Mouse (Mus musculus): ENCODE results near the gene Nfyc. TPM values are rescaled to one million over a fixed set of nuclear protein-coding genes. Genes with fewer than 3 reads are reported as not detected.

Nfyc gene
- polyA plus RNA-seq, 2 experiments: 50.6 to 53.3 TPM

DNA sequence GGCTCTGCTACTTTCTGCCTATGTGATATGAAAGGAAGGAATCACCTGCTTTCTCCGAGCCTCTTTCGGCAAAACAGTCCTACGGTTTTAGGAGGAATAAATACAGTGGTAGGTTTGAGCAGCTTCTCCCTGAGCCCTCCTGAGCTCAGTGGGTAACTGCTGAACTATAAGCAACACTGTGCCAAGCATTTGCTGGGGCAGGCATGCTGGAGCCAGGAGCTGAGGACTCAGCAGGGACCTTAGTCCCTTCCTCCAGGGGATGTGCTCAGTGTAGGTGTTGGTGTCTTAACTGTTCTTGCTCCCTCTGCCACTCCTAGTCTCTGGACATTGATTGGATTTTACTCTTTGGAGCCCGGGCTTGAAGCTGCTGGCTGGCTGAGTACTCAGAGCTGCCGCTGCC lies 25.0 kb upstream of the Nfyc start:
- H3K9ac ChIP-seq (replicated peaks): no peak overlapping the region
- TF ChIP-seq EP300 (IDR thresholded peaks at IDR 0.05; ENCODE audit: low read depth) (no peak), CTCF (IDR thresholded peaks at IDR 0.05; ENCODE audit: low read depth) (no peak)
- DNase-seq (ENCODE audit: low read depth in 3 of 3, low spot score in 3 of 3) (no peak), ATAC-seq (ENCODE audit: insufficient read depth) (no peak)
- H3K27ac ChIP-seq: no peak overlapping the region
- H3K4me1 ChIP-seq (replicated peaks; ENCODE audit: control insufficient read depth in 2 of 2, insufficient read depth in 2 of 2, low read length in 1 of 2): no peaks in the 10 kb centered on the region
- H3K9me3 ChIP-seq (ENCODE audit: control insufficient read depth, low read length): no peaks in the 10 kb centered on the region
- WGBS (ENCODE audit: insufficient replicate concordance): 48% methylated on average over 5 of the region's 5 CpGs
- H3K4me2 ChIP-seq (ENCODE audit: low read depth): no peak overlapping the region
- no peak overlapping the region for H3K4me3 ChIP-seq (ENCODE audit: insufficient read depth in 1 of 2, low read depth in 2 of 2, low read length in 2 of 2)
- H3K36me3 ChIP-seq (replicated peaks; ENCODE audit: control insufficient read depth, insufficient read depth, low read depth): no peaks in the 10 kb centered on the region
- peaks cover 23% of the 10 kb centered on the region for H3K27me3 ChIP-seq (ENCODE audit: control insufficient read depth, insufficient read depth, low read length)

DNA sequence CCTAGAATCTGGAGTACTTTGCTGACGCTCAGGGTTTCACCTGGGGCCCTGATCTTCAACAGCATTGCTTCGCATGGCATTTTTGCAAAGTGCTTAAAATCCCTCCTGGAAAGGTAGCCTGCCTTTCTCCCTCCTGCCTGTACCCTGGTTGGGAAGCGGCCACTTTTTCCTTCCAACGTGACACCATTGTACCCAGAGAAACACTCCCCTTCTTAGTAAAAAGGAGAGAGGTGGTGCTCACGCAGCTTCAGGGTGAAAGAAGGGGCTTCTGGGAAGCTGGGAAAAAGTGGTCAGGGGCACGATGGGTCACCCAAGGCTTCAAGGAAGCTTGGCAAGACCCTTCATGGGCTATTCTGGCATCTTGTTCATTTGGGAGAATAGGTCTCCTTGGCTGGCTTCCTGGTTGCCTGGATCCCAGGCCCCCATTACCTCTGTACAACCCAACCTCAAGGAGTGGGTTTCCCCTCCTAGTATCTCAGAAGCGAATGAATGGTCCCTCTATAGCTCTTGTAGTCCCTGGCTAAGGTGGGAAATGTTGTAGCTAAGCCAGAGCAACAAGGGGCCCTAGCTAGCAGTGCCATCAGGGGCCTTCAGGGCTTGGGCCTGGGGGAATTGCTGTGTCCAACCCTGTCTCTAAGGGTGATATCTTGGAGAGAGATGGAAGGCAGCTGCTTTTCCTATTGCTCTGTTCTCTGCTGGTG lies 24.1 kb upstream of the Nfyc start:
- H3K4me3 ChIP-seq (ENCODE audit: insufficient read depth in 1 of 2, low read depth in 2 of 2, low read length in 2 of 2): no peak overlapping the region
- DNase-seq (ENCODE audit: low read depth in 3 of 3, low spot score in 3 of 3) (no peak), ATAC-seq (ENCODE audit: insufficient read depth) (no peak)

DNA sequence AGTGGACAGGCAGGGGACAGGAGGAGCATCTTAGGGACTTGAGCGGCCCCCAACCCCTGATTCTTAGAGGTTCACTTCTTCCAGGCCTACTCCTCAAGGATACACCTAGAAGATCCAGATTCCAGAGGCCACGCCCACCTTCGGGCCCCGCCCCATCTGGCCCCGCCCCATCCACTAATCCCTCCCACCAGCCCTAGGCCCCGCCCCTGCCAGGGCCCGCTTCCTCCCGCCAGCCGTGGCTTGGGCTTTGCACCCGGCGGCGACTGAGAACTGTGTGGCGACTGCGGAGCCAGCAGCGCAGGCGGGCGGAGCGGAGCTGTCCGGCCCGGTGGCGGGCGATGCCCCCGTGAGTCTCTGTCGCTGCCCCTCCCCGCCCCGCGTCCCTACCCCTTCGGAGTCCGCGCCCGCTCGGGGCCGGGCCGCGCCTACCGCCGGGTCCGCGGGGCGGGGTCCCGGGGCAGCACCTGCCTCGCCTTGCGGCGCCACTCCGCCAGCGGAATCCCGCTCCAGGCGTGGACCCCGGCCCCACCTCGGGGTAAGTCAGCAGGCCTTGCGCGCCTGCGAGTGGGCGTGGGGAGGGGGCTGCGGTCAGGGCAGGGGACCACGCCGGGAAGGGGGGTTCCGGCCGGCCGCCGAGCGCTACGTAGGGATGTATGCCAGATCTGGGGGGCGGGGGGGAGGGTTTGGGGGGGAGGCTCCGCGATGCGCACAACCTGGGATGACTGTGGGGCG lies 23.4 kb upstream of the Nfyc start, which contains the start of gene Rims3:
TSS of gene Rims3 (plus strand) at position 229 of the 732 bp plus-strand sequence.
- Histone ChIP-seq H3K9me3 (ENCODE audit: control insufficient read depth, low read length) (no peaks in the 10 kb centered on the region), H3K36me3 (replicated peaks; ENCODE audit: control insufficient read depth, insufficient read depth, low read depth) (no peaks in the 10 kb centered on the region), H3K9ac (replicated peaks) (no peak within 1 kb of the TSS), H3K4me3 (ENCODE audit: insufficient read depth in 1 of 2, low read depth in 2 of 2, low read length in 2 of 2) (peak within 1 kb of the TSS; percentile 47 to 58), H3K4me2 (ENCODE audit: low read depth) (peak within 1 kb of the TSS; percentile 54), H3K27ac (no peak within 1 kb of the TSS), H3K27me3 (ENCODE audit: control insufficient read depth, insufficient read depth, low read length) (peaks cover 23% of the 10 kb centered on the region), H3K4me1 (replicated peaks; ENCODE audit: control insufficient read depth in 2 of 2, insufficient read depth in 2 of 2, low read length in 1 of 2) (no peaks in the 10 kb centered on the region)
- DNase-seq (ENCODE audit: low read depth in 3 of 3, low spot score in 3 of 3) (peak in 1 of 3 experiments; percentile 14), ATAC-seq (ENCODE audit: insufficient read depth) (peak; percentile 60)
- 1% methylated on average over 66 of the region's 68 CpGs for WGBS (ENCODE audit: insufficient replicate concordance)
- TF ChIP-seq CTCF (IDR thresholded peaks at IDR 0.05; ENCODE audit: low read depth) (no peak), EP300 (IDR thresholded peaks at IDR 0.05; ENCODE audit: low read depth) (no peak)

More for the DNA sequence above, 24.1 kb upstream of the Nfyc start:
- Histone ChIP-seq H3K9ac (replicated peaks) (no peak overlapping the region), H3K4me1 (replicated peaks; ENCODE audit: control insufficient read depth in 2 of 2, insufficient read depth in 2 of 2, low read length in 1 of 2) (no peaks in the 10 kb centered on the region), H3K27ac (no peak overlapping the region), H3K9me3 (ENCODE audit: control insufficient read depth, low read length) (no peaks in the 10 kb centered on the region), H3K4me2 (ENCODE audit: low read depth) (peak overlapping the region; percentile 54), H3K36me3 (replicated peaks; ENCODE audit: control insufficient read depth, insufficient read depth, low read depth) (no peaks in the 10 kb centered on the region), H3K27me3 (ENCODE audit: control insufficient read depth, insufficient read depth, low read length) (peaks cover 23% of the 10 kb centered on the region)
- 31% methylated on average over 7 of the region's 7 CpGs for WGBS (ENCODE audit: insufficient replicate concordance)
- TF ChIP-seq CTCF (IDR thresholded peaks at IDR 0.05; ENCODE audit: low read depth) (no peak), EP300 (IDR thresholded peaks at IDR 0.05; ENCODE audit: low read depth) (no peak)

DNA sequence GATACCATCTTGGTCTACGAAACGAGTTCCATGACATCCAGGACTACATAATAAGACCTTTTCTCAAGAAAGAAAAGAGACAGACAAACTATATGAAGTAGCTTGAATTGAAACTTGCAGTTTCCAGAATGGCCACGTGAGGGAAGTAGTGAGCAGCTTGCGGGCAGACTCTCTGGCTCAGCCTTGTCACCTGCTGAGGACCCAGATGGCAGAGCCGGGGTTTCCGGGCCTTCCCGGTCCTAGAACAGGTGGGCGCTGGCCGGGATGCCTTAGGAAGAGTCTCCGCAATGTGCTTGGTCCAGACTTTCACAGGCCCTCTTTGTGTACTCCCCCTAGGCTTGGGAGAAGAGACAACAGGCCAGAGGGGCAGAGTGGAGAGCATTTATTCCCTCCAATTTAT lies 19.6 kb upstream of the Nfyc start:
- no peak overlapping the region for H3K9ac ChIP-seq (replicated peaks)
- H3K36me3 ChIP-seq (replicated peaks; ENCODE audit: control insufficient read depth, insufficient read depth, low read depth): no peaks in the 10 kb centered on the region
- no peak overlapping the region for H3K4me3 ChIP-seq (ENCODE audit: insufficient read depth in 1 of 2, low read depth in 2 of 2, low read length in 2 of 2)
- DNase-seq (ENCODE audit: low read depth in 3 of 3, low spot score in 3 of 3) (peak; percentile 35 to 42 (median 41)), ATAC-seq (ENCODE audit: insufficient read depth) (no peak)
- TF ChIP-seq EP300 (IDR thresholded peaks at IDR 0.05; ENCODE audit: low read depth) (no peak), CTCF (IDR thresholded peaks at IDR 0.05; ENCODE audit: low read depth) (peak; percentile 94)
- no peak overlapping the region for H3K4me2 ChIP-seq (ENCODE audit: low read depth)
- no peak overlapping the region for H3K27ac ChIP-seq
- no peaks in the 10 kb centered on the region for H3K9me3 ChIP-seq (ENCODE audit: control insufficient read depth, low read length)
- H3K4me1 ChIP-seq (replicated peaks; ENCODE audit: control insufficient read depth in 2 of 2, insufficient read depth in 2 of 2, low read length in 1 of 2): peaks cover 7 to 12% of the 10 kb centered on the region in 2 experiments
- H3K27me3 ChIP-seq (ENCODE audit: control insufficient read depth, insufficient read depth, low read length): peaks cover 16% of the 10 kb centered on the region
- 1% methylated on average over 10 of the region's 10 CpGs for WGBS (ENCODE audit: insufficient replicate concordance)

DNA sequence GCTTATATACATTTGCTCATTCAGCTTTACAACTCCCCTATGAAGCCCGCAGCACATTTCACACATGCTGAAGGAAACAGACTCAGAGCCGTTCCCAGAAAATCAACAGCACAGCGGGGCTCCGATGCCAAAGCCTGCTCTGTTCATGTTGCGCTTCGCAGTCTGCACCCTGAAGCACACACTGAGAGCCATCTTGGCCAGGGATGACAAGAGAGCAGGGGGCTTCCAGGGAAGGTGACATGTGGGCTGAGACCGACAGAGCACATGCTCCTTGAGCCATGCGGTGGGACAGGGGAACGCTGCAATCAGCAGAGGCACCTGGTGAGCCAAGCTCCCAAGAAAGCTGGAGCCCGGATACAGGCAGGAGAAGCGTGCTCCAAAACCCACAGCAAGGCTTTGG lies 18.1 kb upstream of the Nfyc start:
- Histone ChIP-seq H3K36me3 (replicated peaks; ENCODE audit: control insufficient read depth, insufficient read depth, low read depth) (no peaks in the 10 kb centered on the region), H3K4me3 (ENCODE audit: insufficient read depth in 1 of 2, low read depth in 2 of 2, low read length in 2 of 2) (no peak overlapping the region), H3K4me2 (ENCODE audit: low read depth) (no peak overlapping the region), H3K27ac (no peak overlapping the region), H3K9me3 (ENCODE audit: control insufficient read depth, low read length) (no peaks in the 10 kb centered on the region), H3K27me3 (ENCODE audit: control insufficient read depth, insufficient read depth, low read length) (peaks cover under 1% of the 10 kb centered on the region), H3K4me1 (replicated peaks; ENCODE audit: control insufficient read depth in 2 of 2, insufficient read depth in 2 of 2, low read length in 1 of 2) (peaks cover 21 to 27% of the 10 kb centered on the region in 2 experiments), H3K9ac (replicated peaks) (no peak overlapping the region)
- TF ChIP-seq EP300 (IDR thresholded peaks at IDR 0.05; ENCODE audit: low read depth): no peak
- no peak for TF ChIP-seq CTCF (IDR thresholded peaks at IDR 0.05; ENCODE audit: low read depth)
- DNase-seq (ENCODE audit: low read depth in 3 of 3, low spot score in 3 of 3): no peak
- no peak for ATAC-seq (ENCODE audit: insufficient read depth)
- WGBS (ENCODE audit: insufficient replicate concordance): 60% methylated on average over 11 of the region's 11 CpGs

Measured in liver, embryonic 14.5 days (tissue).